Mouse (Mus musculus) intestine, postnatal 0 days (tissue): Measurements from ENCODE around the gene Clk2. TPM values are rescaled to one million over a fixed set of nuclear protein-coding genes. Genes with fewer than 3 reads are reported as not detected.
A peak's percentile ranks its signal among the peaks of the same experiment; 100 is the strongest.
"Not testable (repeated sequence)": the region's sequence is repeated elsewhere in the genome, so short reads cannot be mapped to it uniquely, and the experiment has no call there.

Source experiments
- ATAC-seq: fragments of 200-750 bp; cut with Nextera tagmentation; 2 replicates; pipeline ENCODE4 v1.8.0; 2017; ENCODE audit warnings: mild to moderate bottlenecking, moderate TSS enrichment, moderate library complexity
- H3K27ac ChIP-seq: fragments of 300-500 bp; sonication (generic); 2 replicates; pipeline ENCODE4 v1.5.1; 2014; ENCODE audit warnings: mild to moderate bottlenecking, low read depth, low read length, moderate library complexity
- H3K27me3 ChIP-seq: fragments of 300-500 bp; sonication (generic); replicated peaks from 2 replicates; pipeline ENCODE4 v1.6.1; 2014; ENCODE audit warnings: low read length, mixed read lengths; ENCODE audit not compliant: control insufficient read depth, insufficient read depth
- H3K36me3 ChIP-seq: fragments of 300-500 bp; sonication (generic); 2 replicates; pipeline ENCODE4 v1.6.1; 2014; ENCODE audit warnings: mild to moderate bottlenecking, moderate library complexity; ENCODE audit not compliant: control insufficient read depth, insufficient read depth
- H3K4me1 ChIP-seq: fragments of 300-500 bp; sonication (generic); replicated peaks from 2 replicates; pipeline ENCODE4 v1.6.1; 2014; ENCODE audit warnings: antibody characterized with exemption, low read length, mixed read lengths; ENCODE audit not compliant: control insufficient read depth, insufficient read depth
- H3K4me2 ChIP-seq: fragments of 300-500 bp; sonication (generic); replicated peaks from 2 replicates; pipeline ENCODE4 v1.6.1; 2014; ENCODE audit warnings: low read depth, mild to moderate bottlenecking, moderate library complexity
- H3K4me3 ChIP-seq: fragments of 300-500 bp; sonication (generic); 2 replicates; pipeline ENCODE4 v1.5.1; 2014; ENCODE audit warnings: low read depth, low read length
- H3K9ac ChIP-seq: fragments of 300-500 bp; sonication (generic); 2 replicates; pipeline ENCODE4 v1.6.1; 2014; ENCODE audit warnings: mild to moderate bottlenecking, low read depth, low read length
- H3K9me3 ChIP-seq: fragments of 300-500 bp; sonication (generic); 2 replicates; pipeline ENCODE4 v1.6.1; 2016; ENCODE audit warnings: mixed run types; ENCODE audit not compliant: control insufficient read depth
- CTCF ChIP-seq: sonication (generic); IDR thresholded peaks from 2 replicates; pipeline ENCODE4 v1.5.1; 2016; ENCODE audit warnings: low read depth, mild to moderate bottlenecking, control low read depth, antibody characterized with exemption, moderate library complexity
- WGBS: fragments of 180-500 bp; shearing (Covaris S2); extraction: QIAGEN DNeasy Blood & Tissue Kit; methylation state at CpG from one replicate; pipeline ENCODE4 v1.1.7; 2014; 5-methylcytosine and 5-hydroxymethylcytosine counted together
- polyA plus RNA-seq: library from polyadenylated mRNA; unstranded; fragments of >200 nt; fragmentation: Nextera tagmentation; extraction: Ambion mirVana; gene quantifications from 2 replicates; pipeline ENCODE4 v1.2.1, GENCODE M21; 2015

Gene Clk2
- polyA plus RNA-seq, 1 experiment from 2014 or later = 8.6 TPM

DNA sequence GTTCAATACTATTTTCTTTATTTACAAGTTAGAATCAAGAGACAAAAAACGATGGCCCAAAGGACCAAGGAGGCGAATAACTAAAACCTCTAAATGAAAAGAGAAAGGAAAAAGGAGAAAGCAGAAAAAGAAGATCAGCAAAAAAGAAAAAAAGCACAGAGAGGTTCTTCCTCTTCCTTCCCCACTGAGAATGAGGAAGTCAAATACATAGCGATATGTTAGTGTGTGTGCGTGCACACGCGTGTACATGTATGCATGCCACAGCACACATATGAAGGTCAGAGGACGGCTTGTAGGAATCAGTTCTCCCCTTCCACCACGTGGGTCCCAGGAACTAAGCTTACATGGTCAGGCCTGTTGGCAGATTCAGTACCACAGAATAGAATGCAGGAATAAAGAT lies 7.6 kb upstream of the Clk2 start:
- Histone ChIP-seq H3K27ac (no peak overlapping the region), H3K9me3 (no peaks in the 10 kb centered on the region), H3K27me3 (no peaks in the 10 kb centered on the region; the same call in 1 of the 2 replicates), H3K36me3 (no peaks in the 10 kb centered on the region), H3K4me2 (no peak overlapping the region), H3K9ac (no peak overlapping the region), H3K4me1 (no peaks in the 10 kb centered on the region), H3K4me3 (no peak overlapping the region)
- TF ChIP-seq CTCF = no peak
- whole genome bisulfite sequencing = 86% methylated on average over 8 of the region's 8 CpGs
- ATAC-seq = no peak

- Histone ChIP-seq H3K27me3 (no peaks in the 10 kb centered on the region; the same call in 1 of the 2 replicates), H3K4me1 (no peaks in the 10 kb centered on the region), H3K9ac (no peak overlapping the region), H3K9me3 (no peaks in the 10 kb centered on the region), H3K4me3 (no peak overlapping the region), H3K4me2 (0 out of 2 replicates have a peak overlapping the region, but pooled peaks have one; percentile 99), H3K36me3 (no peaks in the 10 kb centered on the region), H3K27ac (no peak overlapping the region)
- TF ChIP-seq CTCF = no peak
- no peak for ATAC-seq
- 24% methylated on average over 7 of the region's 7 CpGs for WGBS
Measured at GRCm38 (mm10) chr3:89158651-89159050, 5.9 kb upstream of the Clk2 start.

- no peak for ATAC-seq
- no peaks in the 10 kb centered on the region for H3K9me3 ChIP-seq
- H3K4me3 ChIP-seq = peak overlapping the region; percentile 54
Measured at GRCm38 (mm10) chr3:89159211-89159610, 5.4 kb upstream of the Clk2 start.

DNA sequence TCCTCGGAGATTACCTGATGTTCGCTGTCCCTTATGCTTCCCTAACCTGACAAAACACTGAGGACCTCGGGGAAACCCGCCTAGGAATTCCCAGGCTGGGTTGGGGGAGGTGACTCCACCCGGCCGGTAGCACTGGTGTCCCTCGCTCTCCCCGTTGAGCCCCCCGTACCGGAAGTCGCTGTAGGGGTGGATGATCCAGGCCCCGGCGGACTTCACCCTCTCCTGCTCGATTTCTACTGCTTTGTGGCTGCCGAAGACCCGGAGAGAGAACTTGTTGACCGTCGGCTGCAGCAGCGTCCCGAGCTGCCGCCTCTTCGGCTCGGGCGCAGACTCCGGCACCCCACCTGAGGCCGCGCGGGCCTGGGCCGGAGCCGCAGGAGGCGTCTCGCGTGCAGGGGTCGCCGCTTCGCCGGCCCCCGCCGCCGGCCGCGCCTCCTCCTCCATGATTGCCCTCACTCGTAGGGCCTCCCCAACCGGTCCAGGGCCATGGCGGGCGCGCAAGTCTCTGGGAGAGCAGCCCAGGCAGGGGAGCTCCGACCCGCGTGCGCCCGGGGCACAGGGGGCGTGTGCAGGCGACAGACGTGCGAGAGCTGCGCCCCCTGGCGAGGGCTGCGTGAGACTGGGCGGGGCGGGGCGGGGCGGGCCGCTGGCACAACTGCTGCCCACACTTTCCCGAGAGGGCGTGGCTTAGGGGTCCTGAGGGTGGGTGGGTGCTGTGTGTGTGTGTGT lies 4.8 kb upstream of the Clk2 start, which contains the start of gene Hcn3:
Hcn3 (minus strand) TSS at position 581 of the 729 bp plus-strand sequence.
- Histone ChIP-seq H3K4me3 (peak within 1 kb of the TSS; percentile 54), H3K9ac (0 out of 2 replicates have a peak within 1 kb of the TSS, but pooled peaks have one; percentile 22), H3K9me3 (no peaks in the 10 kb centered on the region), H3K27ac (no peak within 1 kb of the TSS), H3K36me3 (no peaks in the 10 kb centered on the region), H3K4me2 (peak within 1 kb of the TSS; percentile 99), H3K4me1 (no peaks in the 10 kb centered on the region), H3K27me3 (no peaks in the 10 kb centered on the region; the same call in 1 of the 2 replicates)
- WGBS = under 1% methylated on average over 55 of the region's 66 CpGs
- peak; percentile 86 for TF ChIP-seq CTCF
- peak; percentile 38; the same call in 1 of the 2 replicates for ATAC-seq

More at GRCm38 (mm10) chr3:89159211-89159610, 5.4 kb upstream of the Clk2 start:
- Histone ChIP-seq H3K27ac (no peak overlapping the region), H3K36me3 (no peaks in the 10 kb centered on the region), H3K4me1 (no peaks in the 10 kb centered on the region), H3K4me2 (peak overlapping the region; percentile 99), H3K9ac (no peak overlapping the region), H3K27me3 (no peaks in the 10 kb centered on the region; the same call in 1 of the 2 replicates)
- WGBS = 2% methylated on average over 13 of the region's 13 CpGs
- TF ChIP-seq CTCF = no peak

GRCm38 (mm10) chr3:89161207-89161606 lies 3.4 kb upstream of the Clk2 start:
- H3K27me3 ChIP-seq, H3K4me1 ChIP-seq, H3K9me3 ChIP-seq, H3K9ac ChIP-seq, H3K4me3 ChIP-seq, H3K36me3 ChIP-seq, H3K27ac ChIP-seq, H3K4me2 ChIP-seq, ATAC-seq: not testable (repeated sequence)

DNA sequence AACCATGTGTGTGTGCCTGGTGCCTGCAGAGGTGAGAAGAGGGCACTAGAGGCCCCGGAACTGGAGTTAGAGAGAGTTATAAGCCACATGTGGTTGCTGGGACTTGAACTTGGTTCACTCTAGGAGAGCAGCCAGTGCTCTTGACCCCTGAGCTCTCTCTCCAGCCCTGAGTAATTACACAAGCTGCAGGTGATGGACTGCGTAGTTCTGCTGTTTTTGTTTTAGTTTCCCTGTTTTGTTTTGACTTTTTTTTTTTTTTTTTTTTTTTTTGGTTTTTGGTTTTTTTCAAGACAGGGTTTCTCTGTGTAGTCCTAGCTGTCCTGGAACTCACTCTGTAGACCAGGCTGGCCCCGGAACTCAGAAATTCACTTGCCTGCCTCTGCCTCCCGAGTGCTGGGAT lies 2.8 kb upstream of the Clk2 start:
- Histone ChIP-seq H3K4me3 (no peak overlapping the region), H3K4me1 (no peaks in the 10 kb centered on the region; the same call in 1 of the 2 replicates), H3K27me3 (no peaks in the 10 kb centered on the region; the same call in 1 of the 2 replicates), H3K9ac (no peak overlapping the region), H3K36me3 (no peaks in the 10 kb centered on the region), H3K9me3 (no peaks in the 10 kb centered on the region), H3K27ac (no peak overlapping the region), H3K4me2 (no peak overlapping the region)
- no peak for ATAC-seq
- no peak for TF ChIP-seq CTCF
- 77% methylated on average over 4 of the region's 4 CpGs for WGBS
